Mouse (Mus musculus): ENCODE data around the gene Mterf2. TPM values are rescaled to one million over a fixed set of nuclear protein-coding genes. Genes with fewer than 3 reads are reported as not detected.
A peak's percentile ranks its signal among the peaks of the same experiment; 100 is the strongest.

Gene Mterf2
- polyA plus RNA-seq, 1 experiment from 2014 or later, result 24.2 TPM

DNA sequence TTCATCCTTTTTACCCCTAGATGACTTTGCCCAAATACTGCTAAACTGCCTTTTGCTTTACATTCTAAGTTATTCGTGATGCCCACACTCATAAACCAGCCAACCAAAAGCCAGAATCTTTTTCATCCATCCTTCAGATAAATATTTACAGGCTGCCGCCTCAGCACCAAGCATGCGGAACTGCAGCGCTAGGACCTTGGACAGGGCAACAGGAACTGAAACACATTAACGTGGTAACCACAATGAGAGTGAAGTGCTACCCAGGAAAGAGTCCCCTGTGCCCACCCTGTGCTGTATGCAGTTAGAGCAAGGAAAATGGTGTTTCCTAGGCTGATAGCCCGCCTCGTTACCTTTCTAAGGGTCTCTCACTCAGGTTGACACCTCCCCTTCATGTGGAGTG is 626 bp upstream of the Mterf2 start:
- no peak for DNase-seq (ENCODE audit: extremely low spot score, low spot score)
- Histone ChIP-seq H3K36me3 (replicated peaks) (peaks cover 39% of the 10 kb centered on the region), H3K4me1 (peaks cover 21% of the 10 kb centered on the region), H3K4me3 (peak overlapping the region; percentile 71), H3K27ac (peak overlapping the region; percentile 86), H3K9me3 (no peaks in the 10 kb centered on the region), H3K27me3 (ENCODE audit: poor library complexity, severe bottlenecking) (no peaks in the 10 kb centered on the region)
- 27% methylated on average over 7 of the region's 7 CpGs for WGBS

DNA sequence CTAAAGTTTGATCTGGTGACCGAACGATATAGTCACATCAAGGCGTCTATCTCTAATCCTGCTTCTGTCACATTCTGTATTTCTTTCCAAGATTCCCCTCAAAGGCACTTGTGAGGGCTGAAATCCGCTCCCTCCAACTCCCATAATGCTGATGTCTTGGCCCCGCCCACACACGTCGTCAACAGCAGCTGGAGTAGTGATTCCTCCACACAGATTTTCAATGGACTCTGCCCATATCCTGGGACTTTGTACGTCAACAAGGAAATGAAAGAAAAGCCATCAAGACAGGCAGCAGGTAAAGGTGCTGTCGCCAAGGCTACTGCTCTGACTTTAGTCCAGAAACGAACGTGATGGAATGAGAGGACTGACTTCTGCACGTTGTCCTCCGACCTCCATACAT is 2.6 kb downstream of the Mterf2 start:
- 88% methylated on average over 13 of the region's 13 CpGs for WGBS
- Histone ChIP-seq H3K4me1 (peaks cover 21% of the 10 kb centered on the region), H3K4me3 (no peak overlapping the region), H3K27ac (no peak overlapping the region), H3K27me3 (ENCODE audit: poor library complexity, severe bottlenecking) (no peaks in the 10 kb centered on the region), H3K9me3 (no peaks in the 10 kb centered on the region), H3K36me3 (replicated peaks) (peaks cover 64% of the 10 kb centered on the region)
- no peak for DNase-seq (ENCODE audit: extremely low spot score, low spot score)

DNA sequence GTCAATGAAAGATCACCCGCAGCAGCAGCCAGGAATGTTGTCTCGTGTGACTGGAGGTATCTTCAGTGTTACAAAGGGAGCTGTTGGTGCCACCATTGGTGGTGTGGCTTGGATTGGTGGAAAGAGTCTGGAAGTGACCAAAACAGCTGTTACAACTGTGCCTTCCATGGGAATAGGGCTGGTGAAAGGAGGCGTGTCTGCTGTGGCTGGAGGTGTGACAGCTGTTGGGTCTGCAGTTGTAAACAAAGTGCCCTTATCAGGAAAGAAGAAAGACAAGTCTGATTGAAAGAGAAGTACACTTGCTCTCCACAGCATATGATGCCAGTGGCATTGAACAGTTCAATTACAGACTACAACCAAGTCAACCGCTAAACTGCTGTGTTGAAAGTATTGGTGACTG is 13.4 kb downstream of the Mterf2 start:
- DNase-seq (ENCODE audit: extremely low spot score, low spot score), result no peak
- H3K36me3 ChIP-seq (replicated peaks), result peaks cover 62% of the 10 kb centered on the region
- H3K27me3 ChIP-seq (ENCODE audit: poor library complexity, severe bottlenecking), result no peaks in the 10 kb centered on the region
- H3K4me3 ChIP-seq, result no peak overlapping the region
- no peaks in the 10 kb centered on the region for H3K4me1 ChIP-seq
- WGBS, result 90% methylated on average over 4 of the region's 4 CpGs
- no peaks in the 10 kb centered on the region for H3K9me3 ChIP-seq
- H3K27ac ChIP-seq, result no peak overlapping the region

DNA sequence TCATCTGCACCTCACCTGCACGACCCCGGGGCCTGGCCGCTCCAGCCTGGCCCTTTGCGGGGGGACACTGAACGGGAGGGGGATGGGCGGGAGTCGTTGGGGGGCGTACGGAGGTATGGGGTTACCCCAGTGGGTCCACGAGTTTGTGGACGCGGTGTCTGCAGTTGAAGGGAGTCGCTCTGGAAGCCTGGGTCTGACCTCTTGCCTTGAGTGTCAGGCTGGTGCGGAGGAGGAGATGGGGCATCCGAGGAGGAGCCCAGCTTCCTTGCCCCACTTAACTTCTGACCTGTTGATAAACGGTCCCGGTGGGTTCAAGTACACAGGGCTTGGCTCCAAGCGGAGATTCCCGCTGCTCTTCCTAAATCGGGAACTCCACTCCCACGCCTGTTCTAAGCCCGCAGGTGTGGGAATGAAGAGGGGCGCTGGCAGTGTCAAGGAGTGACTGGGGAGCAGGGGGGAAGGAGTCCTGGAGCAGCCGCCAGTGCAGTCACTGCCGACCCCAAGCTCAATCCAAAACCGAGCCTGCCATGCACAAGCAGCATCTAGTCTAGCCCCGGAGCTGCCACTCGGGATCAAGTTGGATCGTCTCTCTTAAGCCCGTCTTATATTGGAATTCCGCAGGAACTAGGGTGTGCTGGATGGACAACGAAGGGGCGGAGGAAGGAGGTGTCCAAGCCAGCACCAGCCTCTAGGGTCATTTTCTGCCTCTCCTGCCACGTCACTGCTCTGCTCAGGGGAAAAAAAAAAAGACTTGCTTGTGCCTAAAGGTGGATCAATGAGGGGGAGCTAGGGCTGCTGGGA is 24.5 kb downstream of the Mterf2 start:
- under 1% methylated on average over 34 of the region's 34 CpGs for WGBS
- Histone ChIP-seq H3K27ac (peak overlapping the region; percentile 97), H3K27me3 (ENCODE audit: poor library complexity, severe bottlenecking) (no peaks in the 10 kb centered on the region), H3K4me3 (peak overlapping the region; percentile 81), H3K9me3 (no peaks in the 10 kb centered on the region), H3K4me1 (peaks cover 21% of the 10 kb centered on the region), H3K36me3 (replicated peaks) (no peaks in the 10 kb centered on the region)
- DNase-seq (ENCODE audit: extremely low spot score, low spot score), result peak; percentile 48

DNA sequence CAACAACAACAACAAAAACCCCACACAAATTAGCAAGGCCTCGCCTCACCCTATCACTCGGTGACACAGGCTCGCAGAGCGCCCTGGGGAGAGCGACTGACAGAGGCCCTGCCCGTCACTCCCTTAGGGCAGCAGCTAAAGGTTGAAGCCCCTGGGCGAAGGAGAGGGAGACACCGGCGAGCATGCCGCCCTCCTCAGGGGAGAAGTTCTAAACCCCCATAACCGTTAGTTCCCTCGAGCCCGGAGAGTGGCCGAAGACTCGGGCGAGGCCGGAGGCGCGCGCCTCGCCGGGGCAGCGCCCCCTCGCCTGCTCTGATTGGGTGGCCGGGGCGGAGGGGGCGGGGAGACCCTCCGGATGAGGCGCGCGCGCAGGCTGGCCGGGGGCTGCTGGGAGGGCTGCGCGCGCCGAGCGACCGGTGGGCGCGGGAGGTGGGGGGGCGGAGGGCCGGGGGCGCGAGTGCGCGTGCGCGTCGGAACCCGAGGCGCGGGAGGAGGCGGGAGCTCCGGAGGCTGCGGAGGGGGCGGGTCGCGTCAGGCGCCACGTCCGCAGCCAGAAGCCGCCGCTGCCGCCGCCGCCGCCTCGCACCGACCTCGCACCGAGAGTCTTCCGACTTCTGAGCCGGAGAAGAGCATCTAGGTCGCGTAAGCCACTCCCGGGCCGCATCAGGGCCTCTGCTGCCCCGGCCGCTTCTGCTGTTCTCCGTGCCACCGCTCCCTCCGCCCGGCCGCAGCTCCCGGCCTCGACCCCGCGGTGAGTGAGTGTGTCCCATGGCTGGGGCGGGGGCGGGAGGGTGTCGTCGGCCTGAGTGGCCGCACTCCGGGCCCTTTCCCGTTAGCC is 25.4 kb downstream of the Mterf2 start, which contains the start of the genes Fhl4 and Tmem263:
Gene Fhl4, minus strand, starts transcription at position 249 of the 838 bp plus-strand sequence.
Gene Tmem263, plus strand, starts transcription at position 381 of the 838 bp plus-strand sequence.
- no peaks in the 10 kb centered on the region for H3K36me3 ChIP-seq (replicated peaks)
- no peaks in the 10 kb centered on the region for H3K27me3 ChIP-seq (ENCODE audit: poor library complexity, severe bottlenecking)
- H3K4me1 ChIP-seq, result peaks cover 21% of the 10 kb centered on the region
- H3K4me3 ChIP-seq, result peak within 1 kb of the TSS; percentile 81
- H3K27ac ChIP-seq, result peak within 1 kb of the TSS; percentile 97
- H3K9me3 ChIP-seq, result no peaks in the 10 kb centered on the region
- peak; percentile 91 for DNase-seq (ENCODE audit: extremely low spot score, low spot score)
- WGBS, result under 1% methylated on average over 74 of the region's 96 CpGs

DNA sequence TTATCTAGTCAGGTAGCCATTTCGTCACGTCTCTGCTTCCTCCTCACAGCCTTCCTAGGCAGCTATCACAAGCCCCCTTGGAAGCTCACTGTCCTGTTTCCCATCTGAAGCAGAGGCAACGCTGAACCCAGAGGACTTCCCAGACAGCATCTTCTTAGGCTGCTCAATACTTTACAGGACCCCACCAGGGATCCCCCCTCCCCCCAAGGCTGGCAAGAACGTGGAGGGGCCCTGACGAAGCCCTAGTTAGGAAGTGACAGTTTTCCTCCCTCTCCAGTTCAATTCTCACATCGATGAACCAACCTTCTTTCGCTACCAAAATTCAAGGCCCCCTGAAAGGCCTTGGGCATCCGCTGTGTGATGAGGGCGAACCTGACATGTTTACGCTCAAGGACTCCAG is 26.0 kb downstream of the Mterf2 start:
- Histone ChIP-seq H3K27ac (peak overlapping the region; percentile 97), H3K4me3 (peak overlapping the region; percentile 81), H3K4me1 (peaks cover 21% of the 10 kb centered on the region), H3K36me3 (replicated peaks) (no peaks in the 10 kb centered on the region), H3K27me3 (ENCODE audit: poor library complexity, severe bottlenecking) (no peaks in the 10 kb centered on the region), H3K9me3 (no peaks in the 10 kb centered on the region)
- WGBS, result under 1% methylated on average over 10 of the region's 10 CpGs
- DNase-seq (ENCODE audit: extremely low spot score, low spot score), result no peak

DNA sequence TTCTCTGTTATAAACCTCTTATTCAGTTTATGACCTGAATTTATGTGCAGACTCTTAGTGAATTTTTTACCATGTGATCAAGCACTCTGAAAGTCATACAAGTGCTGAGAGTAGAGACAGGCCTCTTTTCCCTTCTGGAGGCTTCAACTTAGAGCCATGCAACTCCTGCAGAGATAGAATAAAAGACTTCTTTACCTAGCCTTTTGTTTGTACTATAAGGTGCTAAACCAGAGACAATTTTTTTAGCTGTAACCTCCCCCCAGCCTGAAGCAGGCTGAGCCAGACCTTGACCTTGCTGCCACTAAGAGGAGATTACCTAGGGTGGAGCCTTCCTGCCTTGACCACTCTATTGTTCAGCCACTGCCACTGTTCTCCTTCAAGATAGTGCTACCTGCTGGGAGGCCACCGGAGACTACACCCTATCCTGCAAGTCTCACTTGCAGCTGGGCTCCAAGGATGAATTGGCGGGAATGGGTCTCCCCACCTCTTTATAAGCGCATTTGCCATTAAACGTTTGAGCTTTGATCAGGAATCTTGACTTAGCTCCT is 56.1 kb downstream of the Mterf2 start:
- H3K27ac ChIP-seq, result no peak overlapping the region
- DNase-seq (ENCODE audit: extremely low spot score, low spot score), result no peak
- 60% methylated on average over 4 of the region's 4 CpGs for WGBS
- no peaks in the 10 kb centered on the region for H3K27me3 ChIP-seq (ENCODE audit: poor library complexity, severe bottlenecking)
- no peaks in the 10 kb centered on the region for H3K36me3 ChIP-seq (replicated peaks)
- H3K4me3 ChIP-seq, result no peak overlapping the region
- no peaks in the 10 kb centered on the region for H3K4me1 ChIP-seq
- no peaks in the 10 kb centered on the region for H3K9me3 ChIP-seq

Other genes with a start within 250 kb of the Mterf2 start
- 25.3 and 27.8 TPM in 2 replicates for gene Ric8b, start 210.4 kb downstream of the Mterf2 start, polyA plus RNA-seq (2016; fragmentation: Nextera tagmentation; extraction: Ambion mirVana)
- 0.95 and 1.4 TPM in 2 replicates for gene Fhl4, start 25.5 kb downstream of the Mterf2 start, polyA plus RNA-seq (2016; fragmentation: Nextera tagmentation; extraction: Ambion mirVana)
- 49.8 and 51.3 TPM in 2 replicates for gene Tmem263, start 25.4 kb downstream of the Mterf2 start, polyA plus RNA-seq (2016; fragmentation: Nextera tagmentation; extraction: Ambion mirVana)
- gene Cry1, start 57.0 kb upstream of the Mterf2 start, polyA plus RNA-seq (2016; fragmentation: Nextera tagmentation; extraction: Ambion mirVana), result 30.7 and 31.4 TPM in 2 replicates

All from forebrain, embryonic 10.5 days (tissue).